Mouse (Mus musculus): ENCODE results near the gene Ncor1. TPM values are rescaled to one million over a fixed set of nuclear protein-coding genes. Genes with fewer than 3 reads are reported as not detected.
A peak's percentile ranks its signal among the peaks of the same experiment; 100 is the strongest.
"Not testable (repeated sequence)": the region's sequence is repeated elsewhere in the genome, so short reads cannot be mapped to it uniquely, and the experiment has no call there.

Ncor1 gene
- polyA plus RNA-seq, 1 experiment from 2014 or later: 144 TPM

DNA sequence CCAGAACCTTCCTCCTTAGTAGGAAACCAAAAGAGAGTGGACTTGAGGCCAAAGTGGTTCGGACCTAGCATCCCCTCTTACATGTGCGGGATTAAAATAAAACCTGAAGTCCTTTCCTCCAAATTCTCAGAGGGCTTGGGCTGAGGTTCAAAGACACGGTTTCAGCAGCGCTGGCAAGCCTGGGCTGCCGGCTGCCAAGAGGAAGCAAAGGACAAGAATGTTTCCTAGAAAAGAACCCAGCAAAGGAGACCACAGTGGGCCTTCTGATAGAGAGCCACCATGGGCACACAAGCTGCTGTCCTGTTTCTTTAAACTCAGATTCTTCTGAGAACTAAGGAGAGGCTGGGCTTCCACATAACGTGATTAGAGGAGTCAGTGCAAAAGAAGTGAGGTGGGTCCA, 20.6 kb upstream of the Ncor1 start:
- 74% methylated on average over 6 of the region's 6 CpGs for WGBS
- H3K4me3 ChIP-seq: no peak overlapping the region
- no peaks in the 10 kb centered on the region for H3K27me3 ChIP-seq (replicated peaks; ENCODE audit: low read depth, poor library complexity, severe bottlenecking)

DNA sequence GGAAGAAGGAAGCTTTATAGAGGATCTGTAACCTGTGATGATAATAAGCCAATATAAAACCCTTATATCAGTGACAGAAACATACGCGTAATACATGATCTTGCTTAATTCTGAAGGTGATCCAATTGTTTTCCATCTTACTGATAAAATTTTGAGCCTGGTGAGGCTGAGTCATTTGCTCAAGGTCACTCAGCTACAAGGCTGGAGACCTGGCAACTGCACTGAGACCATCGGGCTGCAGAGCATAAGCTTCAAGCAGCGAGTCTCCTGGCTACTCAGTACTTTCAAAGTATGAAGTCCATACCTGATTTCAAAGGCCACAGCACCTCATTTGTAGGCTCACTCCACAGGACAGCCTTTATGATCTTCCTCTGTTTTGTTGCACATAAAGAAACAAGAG, 17.8 kb upstream of the Ncor1 start:
- Histone ChIP-seq H3K27me3 (replicated peaks; ENCODE audit: low read depth, poor library complexity, severe bottlenecking) (no peaks in the 10 kb centered on the region), H3K36me3 (replicated peaks) (no peaks in the 10 kb centered on the region), H3K4me3 (no peak overlapping the region), H3K9me3 (no peaks in the 10 kb centered on the region), H3K4me1 (no peaks in the 10 kb centered on the region), H3K27ac (replicated peaks) (no peak overlapping the region)
- 96% methylated on average over 4 of the region's 4 CpGs for WGBS
- DNase-seq (ENCODE audit: low spot score): no peak

More for the DNA sequence above, 20.6 kb upstream of the Ncor1 start:
- Histone ChIP-seq H3K27ac (replicated peaks) (no peak overlapping the region), H3K4me1 (no peaks in the 10 kb centered on the region), H3K9me3 (no peaks in the 10 kb centered on the region), H3K36me3 (replicated peaks) (no peaks in the 10 kb centered on the region)
- no peak for DNase-seq (ENCODE audit: low spot score)

GRCm38 (mm10) chr11:62473516-62473915, 15.2 kb upstream of the Ncor1 start:
- WGBS: 95% methylated on average over 5 of the region's 5 CpGs
- no peak for DNase-seq (ENCODE audit: low spot score)
- no peak overlapping the region for H3K27ac ChIP-seq (replicated peaks)

DNA sequence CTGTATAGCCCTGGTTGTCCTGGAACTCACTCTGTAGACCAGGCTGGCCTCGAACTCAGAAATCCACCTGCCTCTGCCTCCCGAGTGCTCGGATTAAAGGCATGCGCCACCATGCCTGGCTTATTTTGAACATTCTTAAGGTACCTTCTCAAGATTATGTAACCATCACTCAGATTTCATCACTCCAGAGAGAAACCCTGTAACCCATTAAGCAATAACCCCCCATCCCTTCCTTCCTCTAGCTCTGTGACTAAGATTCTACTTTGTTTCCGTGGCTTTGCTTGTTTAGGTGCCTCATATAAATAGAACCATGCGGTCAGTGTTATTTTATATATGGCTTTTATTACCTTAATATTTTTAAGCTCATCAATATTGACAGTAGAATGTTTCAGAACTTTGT, 12.1 kb upstream of the Ncor1 start:
- no peak overlapping the region for H3K4me3 ChIP-seq
- no peaks in the 10 kb centered on the region for H3K4me1 ChIP-seq
- no peaks in the 10 kb centered on the region for H3K36me3 ChIP-seq (replicated peaks)
- WGBS: 95% methylated on average over 6 of the region's 6 CpGs
- H3K27me3 ChIP-seq (replicated peaks; ENCODE audit: low read depth, poor library complexity, severe bottlenecking): no peaks in the 10 kb centered on the region
- no peaks in the 10 kb centered on the region for H3K9me3 ChIP-seq
- DNase-seq (ENCODE audit: low spot score): no peak
- H3K27ac ChIP-seq (replicated peaks): no peak overlapping the region

More at GRCm38 (mm10) chr11:62473516-62473915, 15.2 kb upstream of the Ncor1 start:
- H3K4me3 ChIP-seq: no peak overlapping the region
- no peaks in the 10 kb centered on the region for H3K9me3 ChIP-seq
- no peaks in the 10 kb centered on the region for H3K4me1 ChIP-seq
- H3K36me3 ChIP-seq (replicated peaks): no peaks in the 10 kb centered on the region
- no peaks in the 10 kb centered on the region for H3K27me3 ChIP-seq (replicated peaks; ENCODE audit: low read depth, poor library complexity, severe bottlenecking)

GRCm38 (mm10) chr11:62467289-62467688, 8.9 kb upstream of the Ncor1 start:
- H3K27ac ChIP-seq (replicated peaks); DNase-seq (ENCODE audit: low spot score); H3K9me3 ChIP-seq; H3K36me3 ChIP-seq (replicated peaks); H3K4me3 ChIP-seq; H3K4me1 ChIP-seq; H3K27me3 ChIP-seq (replicated peaks; ENCODE audit: low read depth, poor library complexity, severe bottlenecking): not testable (repeated sequence)

DNA sequence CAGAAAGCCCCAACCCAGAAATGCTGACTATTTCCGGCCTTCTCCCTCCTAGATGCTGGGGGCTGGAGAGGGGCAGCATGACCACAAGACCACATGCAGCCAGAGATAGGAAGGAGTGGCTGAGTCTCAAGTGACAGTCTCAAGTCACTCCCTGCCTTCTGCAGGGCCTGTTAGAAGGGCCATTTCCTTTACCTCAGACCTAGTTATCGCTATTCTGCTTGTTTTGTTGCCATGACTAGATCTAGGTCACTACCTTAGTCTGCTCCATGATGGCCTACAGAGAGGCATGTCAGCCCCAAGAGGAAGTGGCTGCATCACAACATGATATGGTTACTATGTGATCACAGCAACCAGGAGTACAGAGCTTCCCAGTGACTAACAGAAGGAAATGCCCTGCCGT, 8.2 kb upstream of the Ncor1 start:
- WGBS: 87% methylated on average over 3 of the region's 3 CpGs
- no peak overlapping the region for H3K27ac ChIP-seq (replicated peaks)
- H3K4me3 ChIP-seq: no peak overlapping the region
- H3K9me3 ChIP-seq: no peaks in the 10 kb centered on the region
- H3K4me1 ChIP-seq: no peaks in the 10 kb centered on the region
- no peak for DNase-seq (ENCODE audit: low spot score)
- H3K36me3 ChIP-seq (replicated peaks): peaks cover 3% of the 10 kb centered on the region; the same call in 1 of the 2 replicates
- H3K27me3 ChIP-seq (replicated peaks; ENCODE audit: low read depth, poor library complexity, severe bottlenecking): no peaks in the 10 kb centered on the region

DNA sequence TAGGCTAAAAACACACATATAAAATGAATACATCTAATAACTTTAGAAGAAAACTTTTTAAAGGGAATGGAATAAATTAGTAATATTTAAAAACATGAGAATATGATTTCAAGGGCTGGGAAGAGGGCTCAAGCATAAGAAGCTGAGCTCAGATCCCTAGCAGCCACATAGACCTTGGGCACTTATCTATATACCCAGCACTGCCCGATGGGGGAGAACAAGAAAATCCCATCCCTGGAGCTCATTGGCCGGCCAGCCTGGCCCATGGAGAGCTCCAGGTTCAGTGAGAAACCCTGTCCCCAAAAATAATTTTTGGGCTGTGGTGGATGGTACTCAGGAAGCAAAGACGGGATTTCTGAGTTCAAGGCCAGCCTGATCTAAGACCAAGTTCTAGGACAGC, 7.5 kb upstream of the Ncor1 start:
- Histone ChIP-seq H3K27ac (replicated peaks) (no peak overlapping the region), H3K9me3 (no peaks in the 10 kb centered on the region), H3K4me3 (no peak overlapping the region), H3K4me1 (no peaks in the 10 kb centered on the region), H3K27me3 (replicated peaks; ENCODE audit: low read depth, poor library complexity, severe bottlenecking) (no peaks in the 10 kb centered on the region), H3K36me3 (replicated peaks) (peaks cover 4% of the 10 kb centered on the region; the same call in 1 of the 2 replicates)
- 90% methylated on average over 3 of the region's 3 CpGs for WGBS
- no peak for DNase-seq (ENCODE audit: low spot score)

- no peaks in the 10 kb centered on the region for H3K9me3 ChIP-seq
- peaks cover 4% of the 10 kb centered on the region; the same call in 1 of the 2 replicates for H3K36me3 ChIP-seq (replicated peaks)
- H3K4me1 ChIP-seq: no peaks in the 10 kb centered on the region
- DNase-seq (ENCODE audit: low spot score): no peak
- no peak overlapping the region for H3K4me3 ChIP-seq
- H3K27me3 ChIP-seq (replicated peaks; ENCODE audit: low read depth, poor library complexity, severe bottlenecking): no peaks in the 10 kb centered on the region
- no peak overlapping the region for H3K27ac ChIP-seq (replicated peaks)
- 97% methylated on average over 3 of the region's 3 CpGs for WGBS
These were observed 6.4 kb upstream of the Ncor1 start for GRCm38 (mm10) chr11:62464696-62465095.

DNA sequence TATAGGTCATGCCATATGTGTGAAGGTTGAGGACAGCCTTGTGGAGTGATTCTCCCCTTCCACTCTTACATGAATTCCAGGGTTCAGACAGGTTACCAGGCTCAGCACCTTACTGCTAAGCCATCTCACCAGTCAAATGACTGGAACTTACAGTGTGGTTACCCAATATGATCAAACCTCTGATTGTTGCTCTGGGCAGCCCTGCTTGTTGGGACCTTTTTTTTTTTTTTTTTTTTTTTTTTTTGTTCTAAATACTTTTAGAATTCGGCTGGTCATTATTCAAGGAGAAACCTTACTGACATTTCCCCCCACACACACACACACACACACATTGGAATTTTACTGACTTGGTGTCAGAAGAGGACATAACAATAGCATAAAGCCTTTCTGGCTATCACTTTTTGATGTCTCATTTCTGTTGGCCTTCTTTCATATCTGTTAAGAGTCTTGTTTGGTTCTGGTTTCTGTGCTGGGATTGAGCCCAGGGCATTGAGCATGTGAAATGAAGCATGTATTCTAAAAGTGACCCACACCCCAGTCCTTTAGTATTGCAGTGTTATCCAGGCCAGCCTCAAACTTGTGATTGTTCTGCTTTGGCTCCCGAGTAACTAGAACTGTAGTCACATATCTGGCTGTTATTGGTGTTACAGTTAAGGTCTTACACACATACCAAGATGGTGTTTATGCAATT, 5.0 kb upstream of the Ncor1 start:
- no peak overlapping the region for H3K4me3 ChIP-seq
- no peak for DNase-seq (ENCODE audit: low spot score)
- H3K4me1 ChIP-seq: peaks cover 11% of the 10 kb centered on the region
- WGBS: 76% methylated on average over 2 of the region's 2 CpGs
- H3K9me3 ChIP-seq: no peaks in the 10 kb centered on the region
- peaks cover 4% of the 10 kb centered on the region; the same call in 1 of the 2 replicates for H3K36me3 ChIP-seq (replicated peaks)
- H3K27me3 ChIP-seq (replicated peaks; ENCODE audit: low read depth, poor library complexity, severe bottlenecking): no peaks in the 10 kb centered on the region
- no peak overlapping the region for H3K27ac ChIP-seq (replicated peaks)

DNA sequence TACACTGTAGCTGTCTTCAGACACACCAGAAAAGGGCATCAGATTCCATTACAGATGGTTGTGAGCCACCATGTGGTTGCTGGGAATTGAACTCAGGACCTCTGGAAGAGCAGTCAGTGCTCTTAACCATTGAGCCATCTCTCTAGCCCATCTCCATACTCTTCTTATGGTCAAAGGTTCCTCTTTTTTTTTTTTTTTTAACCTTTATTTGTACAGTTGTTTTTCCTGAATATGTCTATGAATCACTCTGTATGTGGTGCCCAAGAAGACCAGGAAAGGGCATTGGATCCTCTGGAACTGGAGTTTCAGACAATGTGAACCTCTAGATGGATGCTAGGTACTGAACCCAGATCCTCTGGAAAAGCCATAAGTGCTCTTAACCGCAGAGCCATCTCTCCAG, 4.2 kb upstream of the Ncor1 start:
- H3K9me3 ChIP-seq; DNase-seq (ENCODE audit: low spot score); H3K27ac ChIP-seq (replicated peaks); H3K36me3 ChIP-seq (replicated peaks); H3K4me3 ChIP-seq; H3K27me3 ChIP-seq (replicated peaks; ENCODE audit: low read depth, poor library complexity, severe bottlenecking): not testable (repeated sequence)
- 97% methylated on average over 1 of the region's 1 CpGs for WGBS
- peaks cover 12% of the 10 kb centered on the region for H3K4me1 ChIP-seq

GRCm38 (mm10) chr11:62458780-62459179, 439 bp upstream of the Ncor1 start:
- no peak for DNase-seq (ENCODE audit: low spot score)
- WGBS: 3% methylated on average over 9 of the region's 9 CpGs
- H3K4me3 ChIP-seq: peak overlapping the region; percentile 95
- H3K27me3 ChIP-seq (replicated peaks; ENCODE audit: low read depth, poor library complexity, severe bottlenecking): no peaks in the 10 kb centered on the region
- H3K9me3 ChIP-seq: no peaks in the 10 kb centered on the region
- peaks cover 7% of the 10 kb centered on the region for H3K36me3 ChIP-seq (replicated peaks)
- peaks cover 26% of the 10 kb centered on the region for H3K4me1 ChIP-seq
- H3K27ac ChIP-seq (replicated peaks): peak overlapping the region; percentile 99

- no peak for DNase-seq (ENCODE audit: low spot score)
- peaks cover 26% of the 10 kb centered on the region for H3K4me1 ChIP-seq
- H3K4me3 ChIP-seq: peak overlapping the region; percentile 95
- no peaks in the 10 kb centered on the region for H3K27me3 ChIP-seq (replicated peaks; ENCODE audit: low read depth, poor library complexity, severe bottlenecking)
- peaks cover 7% of the 10 kb centered on the region for H3K36me3 ChIP-seq (replicated peaks)
- H3K27ac ChIP-seq (replicated peaks): peak overlapping the region; percentile 99
- H3K9me3 ChIP-seq: no peaks in the 10 kb centered on the region
- under 1% methylated on average over 18 of the region's 18 CpGs for WGBS
These were observed 460 bp downstream of the Ncor1 start for GRCm38 (mm10) chr11:62457891-62458270.

DNA sequence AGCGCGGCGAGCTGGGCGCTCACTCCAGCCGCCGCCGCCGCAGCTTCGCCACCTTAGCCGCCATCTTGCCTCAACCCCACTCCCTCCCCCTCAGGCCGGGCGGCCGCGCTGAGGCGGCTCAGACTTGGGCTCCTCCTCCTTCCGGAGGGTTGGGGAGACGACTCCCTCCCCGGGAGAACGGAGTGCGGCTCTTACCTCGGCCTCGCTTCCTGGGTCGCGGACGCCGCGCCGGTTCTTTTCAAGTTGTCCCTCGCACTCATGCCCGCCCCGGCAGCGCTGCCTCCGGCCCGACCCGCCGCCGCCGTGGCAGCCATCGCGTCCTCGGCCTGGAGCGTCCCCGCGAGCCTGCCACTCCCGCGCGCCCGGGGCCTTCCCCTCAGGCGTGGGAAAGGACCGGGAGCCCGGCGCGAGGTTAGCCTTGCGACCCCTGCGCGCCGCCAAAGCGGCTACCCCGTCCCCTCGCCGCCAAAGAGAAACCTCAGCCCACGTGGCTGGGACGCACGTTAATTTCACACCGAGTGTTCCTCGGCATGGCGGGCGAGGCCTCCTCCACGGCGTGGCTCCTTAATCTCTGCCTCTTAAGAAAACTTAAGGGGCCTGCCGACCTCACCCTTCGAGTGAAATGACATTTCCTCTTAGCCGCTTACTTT, 975 bp downstream of the Ncor1 start:
- no peaks in the 10 kb centered on the region for H3K9me3 ChIP-seq
- DNase-seq (ENCODE audit: low spot score): peak; percentile 94
- under 1% methylated on average over 73 of the region's 73 CpGs for WGBS
- H3K27me3 ChIP-seq (replicated peaks; ENCODE audit: low read depth, poor library complexity, severe bottlenecking): no peaks in the 10 kb centered on the region
- H3K4me1 ChIP-seq: peaks cover 26% of the 10 kb centered on the region
- H3K27ac ChIP-seq (replicated peaks): peak overlapping the region; percentile 99
- peaks cover 10% of the 10 kb centered on the region for H3K36me3 ChIP-seq (replicated peaks)
- H3K4me3 ChIP-seq: peak overlapping the region; percentile 95

Data from embryonic facial prominence, embryonic 10.5 days (tissue).